Mouse (Mus musculus) stomach, embryonic 14.5 days (tissue): ENCODE measurements at regions not wholly inside any gene's neighbourhood (a gene's known extent, or its start where the extent isn't known, plus 50 kb on each side); places are given as distances from the start of the nearest gene placed in this dataset.

ENCODE experiments used
- ATAC-seq: fragments of 200-750 bp; cut with Nextera tagmentation; 2 replicates; pipeline ENCODE4 v1.8.0; 2017; ENCODE audit warnings: low read depth, moderate TSS enrichment; ENCODE audit not compliant: insufficient number of reproducible peaks, insufficient read depth, low FRiP score
- H3K27ac ChIP-seq: fragments of 300-500 bp; sonication (generic); 2 replicates; pipeline ENCODE4 v1.5.1; 2014; ENCODE audit warnings: mild to moderate bottlenecking, low read length, moderate library complexity, mixed read lengths
- H3K27me3 ChIP-seq: fragments of 300-500 bp; sonication (generic); 2 replicates; pipeline ENCODE4 v1.6.1; 2014; ENCODE audit warnings: low read length, control low read depth, mixed read lengths; ENCODE audit not compliant: control insufficient read depth, insufficient read depth
- H3K36me3 ChIP-seq: fragments of 300-500 bp; sonication (generic); 2 replicates; pipeline ENCODE4 v1.6.1; 2014; ENCODE audit warnings: mild to moderate bottlenecking, control low read depth, low read length, moderate library complexity, mixed read lengths; ENCODE audit not compliant: control insufficient read depth, insufficient read depth
- H3K4me1 ChIP-seq: fragments of 300-500 bp; sonication (generic); 2 replicates; pipeline ENCODE4 v1.6.1; 2014; ENCODE audit warnings: low read length, control low read depth, mixed read lengths; ENCODE audit not compliant: control insufficient read depth, insufficient read depth
- H3K4me2 ChIP-seq: fragments of 300-500 bp; sonication (generic); replicated peaks from 2 replicates; pipeline ENCODE4 v1.6.1; 2014; ENCODE audit warnings: low read depth, low read length, control low read depth
- H3K4me3 ChIP-seq: fragments of 300-500 bp; sonication (generic); 2 replicates; pipeline ENCODE4 v1.5.1; 2014; ENCODE audit warnings: low read depth, low read length, control low read depth
- H3K9ac ChIP-seq: fragments of 300-500 bp; sonication (generic); replicated peaks from 2 replicates; pipeline ENCODE4 v1.6.1; 2014; ENCODE audit warnings: low read depth, mild to moderate bottlenecking, control low read depth, low read length, moderate library complexity, mixed read lengths
- H3K9me3 ChIP-seq: fragments of 300-500 bp; sonication (generic); 2 replicates; pipeline ENCODE4 v1.6.1; 2016; ENCODE audit warnings: low read depth, low read length, control low read depth; ENCODE audit not compliant: control insufficient read depth
- WGBS: fragments of 180-500 bp; shearing (Covaris S2); extraction: QIAGEN DNeasy Blood & Tissue Kit; methylation state at CpG from one replicate; pipeline ENCODE4 v1.1.7; 2014; 5-methylcytosine and 5-hydroxymethylcytosine counted together

DNA sequence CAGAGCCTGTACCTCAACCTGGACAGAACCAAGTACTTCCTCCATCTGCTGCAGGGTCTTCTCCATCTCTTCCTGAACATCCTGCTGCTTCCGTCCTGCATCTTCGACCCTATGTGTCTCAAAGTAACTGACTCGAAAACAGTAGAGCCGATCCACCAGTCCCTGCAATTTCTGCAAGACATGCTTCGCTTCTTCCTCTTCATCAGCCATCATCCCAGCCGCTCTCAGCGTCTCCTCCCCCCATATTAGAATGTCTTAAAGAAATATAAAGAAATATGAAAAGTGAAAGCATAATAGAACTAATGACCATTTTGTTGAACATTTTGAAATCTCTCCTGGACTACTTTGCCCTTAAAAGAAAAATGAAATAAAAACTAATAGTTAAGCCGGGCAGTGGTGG is 244.8 kb upstream of the Pitx2 start:
- Histone ChIP-seq H3K4me2 (no peak overlapping the region), H3K27me3 (no peaks in the 10 kb centered on the region), H3K27ac (no peak overlapping the region), H3K9me3 (no peaks in the 10 kb centered on the region), H3K4me1 (no peaks in the 10 kb centered on the region), H3K36me3 (no peaks in the 10 kb centered on the region), H3K9ac (no peak overlapping the region), H3K4me3 (no peak overlapping the region)
- WGBS: 95% methylated on average over 8 of the region's 8 CpGs
- no peak for ATAC-seq

- Histone ChIP-seq H3K27me3 (no peaks in the 10 kb centered on the region), H3K4me2 (no peak overlapping the region), H3K9me3 (no peaks in the 10 kb centered on the region), H3K4me1 (no peaks in the 10 kb centered on the region), H3K9ac (no peak overlapping the region), H3K36me3 (no peaks in the 10 kb centered on the region), H3K4me3 (no peak overlapping the region), H3K27ac (no peak overlapping the region)
- ATAC-seq: no peak
- 79% methylated on average over 5 of the region's 5 CpGs for WGBS
Observed at GRCm38 (mm10) chr3:128976752-128977151, 222.9 kb upstream of the Pitx2 start.

DNA sequence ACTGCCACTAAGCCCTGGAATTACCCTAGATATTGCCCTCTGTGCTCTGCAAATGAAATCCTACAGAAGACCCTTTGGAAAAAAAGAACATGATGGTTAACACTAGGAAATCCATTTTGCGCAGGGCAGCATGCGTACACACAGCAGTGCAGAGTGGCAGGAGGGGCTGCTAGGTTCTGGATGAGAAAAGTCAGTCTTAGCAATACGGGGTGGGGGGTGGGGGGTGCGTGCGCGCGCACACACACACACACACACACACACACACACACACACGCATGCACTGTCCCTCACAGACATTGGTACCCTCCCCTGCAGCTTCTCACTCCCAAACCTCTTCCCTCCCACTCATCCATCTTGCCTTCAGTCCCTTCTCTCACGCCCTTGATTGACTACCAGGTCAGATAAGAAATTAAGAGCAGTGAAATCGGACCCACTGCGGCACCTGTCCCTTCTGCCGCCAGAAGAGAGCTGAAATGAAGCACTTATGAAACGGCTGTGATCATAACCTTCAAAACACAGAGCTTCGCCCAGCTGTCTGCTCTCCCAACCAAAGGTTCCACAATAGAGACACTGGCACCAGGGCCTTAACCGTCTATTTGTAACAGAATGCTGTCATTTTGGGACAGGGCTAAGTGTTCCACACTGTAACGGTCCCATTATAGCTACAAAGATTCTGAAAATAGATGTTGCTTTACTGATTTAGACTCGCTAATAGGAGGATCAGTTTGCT is 209.3 kb upstream of the Pitx2 start:
- Histone ChIP-seq H3K9me3 (no peaks in the 10 kb centered on the region), H3K27me3 (no peaks in the 10 kb centered on the region), H3K27ac (no peak overlapping the region), H3K4me2 (peak overlapping the region; percentile 24), H3K4me1 (no peaks in the 10 kb centered on the region), H3K9ac (no peak overlapping the region), H3K36me3 (no peaks in the 10 kb centered on the region), H3K4me3 (no peak overlapping the region)
- no peak for ATAC-seq
- WGBS: 51% methylated on average over 17 of the region's 17 CpGs

- Histone ChIP-seq H3K4me2 (no peak overlapping the region), H3K4me3 (no peak overlapping the region), H3K4me1 (no peaks in the 10 kb centered on the region), H3K9me3 (no peaks in the 10 kb centered on the region), H3K27ac (no peak overlapping the region), H3K36me3 (no peaks in the 10 kb centered on the region), H3K27me3 (no peaks in the 10 kb centered on the region), H3K9ac (no peak overlapping the region)
- 72% methylated on average over 7 of the region's 7 CpGs for WGBS
- ATAC-seq: no peak
Observed at GRCm38 (mm10) chr3:129002866-129003265, 196.8 kb upstream of the Pitx2 start.

GRCm38 (mm10) chr3:129004085-129004484 is 195.6 kb upstream of the Pitx2 start:
- Histone ChIP-seq H3K4me2 (no peak overlapping the region), H3K4me1 (no peaks in the 10 kb centered on the region), H3K27me3 (no peaks in the 10 kb centered on the region), H3K36me3 (no peaks in the 10 kb centered on the region), H3K9ac (no peak overlapping the region), H3K4me3 (no peak overlapping the region), H3K9me3 (no peaks in the 10 kb centered on the region), H3K27ac (no peak overlapping the region)
- no peak for ATAC-seq
- 79% methylated on average over 8 of the region's 8 CpGs for WGBS

DNA sequence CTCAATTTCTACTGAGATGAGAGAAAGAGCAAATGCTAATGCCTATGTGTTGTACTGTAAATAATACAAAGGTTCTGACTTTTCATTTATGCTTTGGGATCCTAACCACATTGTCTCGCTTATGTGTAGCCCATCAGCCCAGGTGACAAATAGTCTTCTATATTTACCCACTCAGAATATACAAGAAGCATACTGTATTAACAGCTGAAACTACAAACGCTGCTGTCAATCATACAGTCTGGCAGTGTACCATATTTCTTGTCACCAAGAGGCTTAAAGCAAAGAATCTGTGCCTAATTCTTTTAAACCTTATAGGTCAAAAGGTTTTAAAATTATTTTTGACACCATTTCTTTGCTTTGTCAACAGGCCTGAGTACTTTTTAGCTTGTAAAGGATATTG is 160.8 kb upstream of the Pitx2 start:
- no peak overlapping the region for H3K4me2 ChIP-seq
- no peak for ATAC-seq
- no peaks in the 10 kb centered on the region for H3K9me3 ChIP-seq
- H3K27me3 ChIP-seq: no peaks in the 10 kb centered on the region
- H3K4me1 ChIP-seq: no peaks in the 10 kb centered on the region
- H3K27ac ChIP-seq: no peak overlapping the region
- 91% methylated on average over 2 of the region's 2 CpGs for WGBS
- no peak overlapping the region for H3K4me3 ChIP-seq
- H3K36me3 ChIP-seq: no peaks in the 10 kb centered on the region
- no peak overlapping the region for H3K9ac ChIP-seq

- Histone ChIP-seq H3K4me2 (no peak overlapping the region), H3K27ac (no peak overlapping the region), H3K4me1 (no peaks in the 10 kb centered on the region), H3K36me3 (no peaks in the 10 kb centered on the region), H3K27me3 (no peaks in the 10 kb centered on the region), H3K4me3 (no peak overlapping the region), H3K9me3 (no peaks in the 10 kb centered on the region), H3K9ac (no peak overlapping the region)
- ATAC-seq: no peak
- whole genome bisulfite sequencing: 85% methylated on average over 5 of the region's 5 CpGs
Observed at GRCm38 (mm10) chr3:129044834-129045233, 154.8 kb upstream of the Pitx2 start.

- Histone ChIP-seq H3K27ac (no peak overlapping the region), H3K4me1 (no peaks in the 10 kb centered on the region), H3K4me3 (no peak overlapping the region), H3K36me3 (no peaks in the 10 kb centered on the region), H3K4me2 (no peak overlapping the region), H3K27me3 (no peaks in the 10 kb centered on the region), H3K9me3 (no peaks in the 10 kb centered on the region), H3K9ac (no peak overlapping the region)
- 93% methylated on average over 3 of the region's 3 CpGs for WGBS
- no peak for ATAC-seq
Observed at GRCm38 (mm10) chr3:129049899-129050597, 149.6 kb upstream of the Pitx2 start.
